Mouse (Mus musculus) stomach, embryonic 14.5 days (tissue): ENCODE results near the gene Rcbtb2. TPM values are rescaled to one million over a fixed set of nuclear protein-coding genes. Genes with fewer than 3 reads are reported as not detected.

ENCODE experiments used
- ATAC-seq: fragments of 200-750 bp; cut with Nextera tagmentation; 2 replicates; pipeline ENCODE4 v1.8.0; 2017; ENCODE audit warnings: low read depth, moderate TSS enrichment; ENCODE audit not compliant: insufficient number of reproducible peaks, insufficient read depth, low FRiP score
- H3K27ac ChIP-seq: fragments of 300-500 bp; sonication (generic); 2 replicates; pipeline ENCODE4 v1.5.1; 2014; ENCODE audit warnings: mild to moderate bottlenecking, low read length, moderate library complexity, mixed read lengths
- H3K27me3 ChIP-seq: fragments of 300-500 bp; sonication (generic); 2 replicates; pipeline ENCODE4 v1.6.1; 2014; ENCODE audit warnings: low read length, control low read depth, mixed read lengths; ENCODE audit not compliant: control insufficient read depth, insufficient read depth
- H3K36me3 ChIP-seq: fragments of 300-500 bp; sonication (generic); 2 replicates; pipeline ENCODE4 v1.6.1; 2014; ENCODE audit warnings: mild to moderate bottlenecking, control low read depth, low read length, moderate library complexity, mixed read lengths; ENCODE audit not compliant: control insufficient read depth, insufficient read depth
- H3K4me1 ChIP-seq: fragments of 300-500 bp; sonication (generic); 2 replicates; pipeline ENCODE4 v1.6.1; 2014; ENCODE audit warnings: low read length, control low read depth, mixed read lengths; ENCODE audit not compliant: control insufficient read depth, insufficient read depth
- H3K4me2 ChIP-seq: fragments of 300-500 bp; sonication (generic); replicated peaks from 2 replicates; pipeline ENCODE4 v1.6.1; 2014; ENCODE audit warnings: low read depth, low read length, control low read depth
- H3K4me3 ChIP-seq: fragments of 300-500 bp; sonication (generic); 2 replicates; pipeline ENCODE4 v1.5.1; 2014; ENCODE audit warnings: low read depth, low read length, control low read depth
- H3K9ac ChIP-seq: fragments of 300-500 bp; sonication (generic); replicated peaks from 2 replicates; pipeline ENCODE4 v1.6.1; 2014; ENCODE audit warnings: low read depth, mild to moderate bottlenecking, control low read depth, low read length, moderate library complexity, mixed read lengths
- H3K9me3 ChIP-seq: fragments of 300-500 bp; sonication (generic); 2 replicates; pipeline ENCODE4 v1.6.1; 2016; ENCODE audit warnings: low read depth, low read length, control low read depth; ENCODE audit not compliant: control insufficient read depth
- WGBS: fragments of 180-500 bp; shearing (Covaris S2); extraction: QIAGEN DNeasy Blood & Tissue Kit; methylation state at CpG from one replicate; pipeline ENCODE4 v1.1.7; 2014; 5-methylcytosine and 5-hydroxymethylcytosine counted together
- polyA plus RNA-seq: library from polyadenylated mRNA; unstranded; fragments of >200 nt; fragmentation: Nextera tagmentation; extraction: Ambion mirVana; gene quantifications from 2 replicates; pipeline ENCODE4 v1.2.1, GENCODE M21; 2014

The Rcbtb2 gene
- polyA plus RNA-seq, 1 experiment from 2014 or later: 106 TPM

DNA sequence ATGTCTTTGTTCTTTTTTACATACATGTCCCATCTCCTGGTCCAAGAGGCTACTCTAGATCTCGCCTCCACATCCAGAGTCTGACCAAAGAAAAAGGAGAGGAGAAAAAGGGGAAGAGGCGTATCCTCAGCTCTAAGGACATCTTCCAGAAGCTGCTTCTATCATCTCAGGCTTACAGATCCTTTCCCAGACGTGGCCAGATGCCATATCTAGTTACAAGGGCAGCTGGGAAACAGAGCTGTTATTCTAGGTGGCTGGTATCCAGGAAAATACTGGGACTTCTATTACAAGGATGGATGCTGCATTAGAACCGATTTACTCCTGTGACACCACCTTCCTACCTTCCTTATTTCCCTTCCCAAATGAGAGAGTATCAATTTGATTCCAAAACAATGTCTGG, 9.9 kb downstream of the Rcbtb2 start:
- no peaks in the 10 kb centered on the region for H3K27me3 ChIP-seq
- H3K9ac ChIP-seq: no peak overlapping the region
- no peak for ATAC-seq
- H3K4me3 ChIP-seq: no peak overlapping the region
- no peaks in the 10 kb centered on the region for H3K9me3 ChIP-seq
- no peaks in the 10 kb centered on the region for H3K4me1 ChIP-seq
- H3K36me3 ChIP-seq: no peaks in the 10 kb centered on the region
- WGBS: 77% methylated on average over 4 of the region's 4 CpGs
- no peak overlapping the region for H3K4me2 ChIP-seq
- no peak overlapping the region for H3K27ac ChIP-seq

DNA sequence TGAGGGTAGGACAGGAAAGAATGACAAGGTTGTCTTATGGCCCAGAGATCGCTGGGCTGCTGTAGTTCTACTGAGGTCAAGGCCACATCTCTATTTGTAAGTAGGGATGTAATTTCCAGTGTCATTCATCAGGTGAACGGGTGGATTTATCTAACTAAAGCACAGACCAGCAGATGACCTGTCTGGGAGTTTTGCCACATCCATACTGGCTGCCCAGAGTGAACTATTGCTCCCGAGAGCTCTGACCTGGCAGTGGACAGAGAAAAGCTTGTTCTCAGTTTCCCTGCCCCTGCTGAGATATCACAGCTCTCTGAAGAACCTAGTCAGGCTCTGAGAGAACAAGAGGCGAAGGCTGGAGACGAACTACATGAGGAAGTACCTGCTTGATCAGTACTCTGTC, 14.4 kb downstream of the Rcbtb2 start:
- H3K27ac ChIP-seq: no peak overlapping the region
- no peak overlapping the region for H3K4me3 ChIP-seq
- WGBS: 70% methylated on average over 5 of the region's 5 CpGs

DNA sequence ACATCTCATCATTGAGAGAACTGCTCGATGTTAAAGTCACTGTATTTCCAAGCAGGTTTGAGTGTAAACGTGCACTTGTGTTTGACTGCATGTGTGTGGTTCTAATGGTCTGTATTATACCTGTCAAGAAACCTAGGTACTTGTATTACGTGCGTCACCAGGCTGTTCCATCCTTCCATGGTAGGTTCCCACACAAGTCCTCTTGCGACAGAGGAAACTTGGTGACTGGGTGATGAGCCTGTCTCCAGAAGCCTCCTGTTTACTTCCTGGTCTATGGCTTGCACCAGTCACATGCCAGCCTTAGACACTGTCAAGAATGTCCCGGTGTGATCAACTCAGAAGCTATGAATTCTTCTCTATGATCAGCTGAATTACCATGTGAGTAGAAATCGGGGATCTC, 15.6 kb downstream of the Rcbtb2 start:
- Histone ChIP-seq H3K4me1 (no peaks in the 10 kb centered on the region), H3K36me3 (no peaks in the 10 kb centered on the region), H3K27me3 (no peaks in the 10 kb centered on the region), H3K9me3 (no peaks in the 10 kb centered on the region), H3K9ac (no peak overlapping the region), H3K27ac (no peak overlapping the region), H3K4me2 (no peak overlapping the region), H3K4me3 (no peak overlapping the region)
- WGBS: 87% methylated on average over 7 of the region's 7 CpGs
- no peak for ATAC-seq

More for the DNA sequence above, 14.4 kb downstream of the Rcbtb2 start:
- Histone ChIP-seq H3K9ac (no peak overlapping the region), H3K36me3 (no peaks in the 10 kb centered on the region), H3K4me1 (no peaks in the 10 kb centered on the region), H3K27me3 (no peaks in the 10 kb centered on the region), H3K9me3 (no peaks in the 10 kb centered on the region), H3K4me2 (no peak overlapping the region)
- no peak for ATAC-seq

DNA sequence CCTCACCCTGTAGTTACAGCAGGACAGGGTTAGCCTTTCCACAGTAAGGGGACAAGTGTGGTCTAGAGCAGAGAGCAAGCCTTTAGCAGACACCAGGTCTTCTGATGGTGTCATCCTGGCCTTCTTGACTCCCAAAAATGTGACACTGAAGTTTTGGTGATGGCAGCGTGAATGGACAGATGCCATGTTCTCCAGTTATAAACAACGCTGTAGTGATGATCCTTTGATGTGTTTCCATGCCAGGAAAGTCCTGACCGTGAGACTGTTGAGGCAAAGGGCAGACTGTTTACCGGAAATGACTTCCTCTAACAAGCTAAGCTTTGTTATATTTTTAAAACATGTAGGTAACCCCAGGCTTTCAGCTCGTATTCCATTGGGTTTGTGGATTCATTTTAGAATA, 17.0 kb downstream of the Rcbtb2 start:
- no peaks in the 10 kb centered on the region for H3K9me3 ChIP-seq
- H3K36me3 ChIP-seq: no peaks in the 10 kb centered on the region
- H3K9ac ChIP-seq: no peak overlapping the region
- WGBS: 65% methylated on average over 5 of the region's 5 CpGs
- no peak overlapping the region for H3K4me3 ChIP-seq
- no peak for ATAC-seq
- H3K27ac ChIP-seq: no peak overlapping the region
- no peaks in the 10 kb centered on the region for H3K27me3 ChIP-seq
- no peak overlapping the region for H3K4me2 ChIP-seq
- H3K4me1 ChIP-seq: peaks cover 7% of the 10 kb centered on the region; the same call in 1 of the 2 replicates

DNA sequence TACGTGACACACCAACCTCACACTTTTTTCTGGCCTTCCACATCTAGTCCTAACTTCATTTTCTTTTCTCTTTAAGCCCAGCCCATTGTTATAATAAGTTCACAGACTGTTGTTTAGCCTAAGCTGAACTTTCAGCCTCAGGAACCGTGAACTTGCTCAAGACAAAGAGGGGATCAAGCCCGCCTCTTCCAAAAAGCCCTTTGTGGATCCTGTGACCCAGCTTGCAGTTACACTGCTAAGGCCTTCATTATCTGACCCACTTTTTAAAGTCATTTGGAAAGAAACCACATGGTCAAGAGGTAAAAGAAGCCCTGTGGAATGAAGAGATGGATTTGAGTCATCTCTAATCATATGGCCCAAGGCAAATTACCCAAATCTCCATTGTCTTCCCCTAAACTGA, 19.0 kb downstream of the Rcbtb2 start:
- 66% methylated on average over 3 of the region's 3 CpGs for WGBS
- Histone ChIP-seq H3K4me2 (peak overlapping the region; percentile 86), H3K9me3 (no peaks in the 10 kb centered on the region), H3K4me1 (peaks cover 7% of the 10 kb centered on the region; the same call in 1 of the 2 replicates), H3K9ac (no peak overlapping the region), H3K27ac (peak overlapping the region; percentile 48; the same call in 1 of the 2 replicates), H3K27me3 (no peaks in the 10 kb centered on the region), H3K36me3 (no peaks in the 10 kb centered on the region), H3K4me3 (0 out of 2 replicates have a peak overlapping the region, but pooled peaks have one; percentile 77)
- no peak for ATAC-seq

DNA sequence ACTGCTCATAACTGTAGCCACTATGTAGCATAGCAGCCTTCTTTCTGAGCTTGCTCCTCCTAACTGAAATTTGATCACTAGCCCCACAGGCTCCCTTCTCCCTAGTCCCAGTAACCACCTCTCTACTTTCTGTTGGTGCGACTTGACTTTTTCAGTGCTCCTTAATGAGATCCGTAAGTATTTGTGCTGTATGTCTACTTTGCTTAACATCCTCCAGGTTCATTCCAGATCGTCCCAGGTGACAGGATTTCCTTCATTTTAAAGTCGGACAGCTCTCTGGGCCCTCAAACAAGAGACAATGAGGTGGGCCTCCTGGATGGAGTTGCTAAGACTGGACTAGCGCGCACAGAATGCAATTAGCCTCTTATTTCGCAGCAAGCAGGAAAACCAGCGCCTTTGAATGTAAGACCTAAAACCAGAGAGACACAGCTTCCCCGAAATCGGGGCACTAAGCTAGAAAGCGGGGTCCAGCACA, 19.6 kb downstream of the Rcbtb2 start:
- no peaks in the 10 kb centered on the region for H3K36me3 ChIP-seq
- peaks cover 7% of the 10 kb centered on the region; the same call in 1 of the 2 replicates for H3K4me1 ChIP-seq
- WGBS: 2% methylated on average over 11 of the region's 11 CpGs
- peak overlapping the region; percentile 95 for H3K9ac ChIP-seq
- no peaks in the 10 kb centered on the region for H3K9me3 ChIP-seq
- H3K27me3 ChIP-seq: no peaks in the 10 kb centered on the region
- peak overlapping the region; percentile 86 for H3K4me2 ChIP-seq
- peak overlapping the region; percentile 77 for H3K4me3 ChIP-seq
- no peak for ATAC-seq
- H3K27ac ChIP-seq: peak overlapping the region; percentile 99

DNA sequence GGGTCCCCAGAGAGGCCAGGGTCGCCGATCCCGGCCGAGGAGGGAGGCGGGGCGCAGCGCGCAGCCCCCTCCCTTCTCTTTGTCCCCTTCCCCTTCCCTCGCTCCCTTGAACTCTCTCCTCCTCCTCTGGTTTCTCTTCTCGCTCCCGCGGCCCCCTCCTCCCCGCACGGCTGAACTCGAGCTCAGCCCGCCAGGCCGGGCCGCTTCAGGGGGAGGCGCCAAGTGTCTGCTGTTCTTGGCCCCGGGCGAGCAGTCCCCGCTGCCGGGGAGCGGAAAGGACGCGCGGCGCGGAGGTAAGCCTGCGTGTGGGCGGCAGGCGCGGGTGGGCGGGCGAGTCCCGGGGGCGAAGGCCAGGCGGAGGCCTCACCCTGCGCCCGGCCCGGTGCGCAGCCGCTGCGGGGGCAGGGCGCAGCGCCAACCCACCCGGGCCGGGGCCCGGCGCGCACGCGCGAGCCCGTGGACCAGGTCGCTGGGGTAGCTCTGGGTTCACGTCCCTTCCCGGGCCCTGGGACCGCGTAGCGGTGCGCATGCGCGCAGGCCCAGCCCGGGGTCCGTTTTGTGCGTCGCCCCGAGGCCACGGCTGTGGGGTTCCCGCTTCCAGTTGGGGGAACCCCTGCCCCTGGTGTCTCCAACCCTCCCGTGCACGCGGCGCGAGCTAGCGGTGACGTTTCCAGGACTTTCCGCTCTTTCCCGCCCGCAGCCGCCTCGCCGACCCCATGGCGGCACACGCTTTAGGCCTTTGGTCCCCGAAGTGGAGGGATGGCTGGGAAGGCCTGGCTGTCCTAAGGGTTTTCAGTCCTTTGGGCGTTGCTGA, 20.3 kb downstream of the Rcbtb2 start:
- H3K36me3 ChIP-seq: no peaks in the 10 kb centered on the region
- peak; percentile 93 for ATAC-seq
- no peaks in the 10 kb centered on the region for H3K27me3 ChIP-seq
- peak overlapping the region; percentile 95 for H3K9ac ChIP-seq
- peak overlapping the region; percentile 86 for H3K4me2 ChIP-seq
- H3K4me3 ChIP-seq: peak overlapping the region; percentile 77
- H3K27ac ChIP-seq: peak overlapping the region; percentile 99
- no peaks in the 10 kb centered on the region for H3K9me3 ChIP-seq
- WGBS: under 1% methylated on average over 60 of the region's 88 CpGs
- H3K4me1 ChIP-seq: peaks cover 7% of the 10 kb centered on the region; the same call in 1 of the 2 replicates

DNA sequence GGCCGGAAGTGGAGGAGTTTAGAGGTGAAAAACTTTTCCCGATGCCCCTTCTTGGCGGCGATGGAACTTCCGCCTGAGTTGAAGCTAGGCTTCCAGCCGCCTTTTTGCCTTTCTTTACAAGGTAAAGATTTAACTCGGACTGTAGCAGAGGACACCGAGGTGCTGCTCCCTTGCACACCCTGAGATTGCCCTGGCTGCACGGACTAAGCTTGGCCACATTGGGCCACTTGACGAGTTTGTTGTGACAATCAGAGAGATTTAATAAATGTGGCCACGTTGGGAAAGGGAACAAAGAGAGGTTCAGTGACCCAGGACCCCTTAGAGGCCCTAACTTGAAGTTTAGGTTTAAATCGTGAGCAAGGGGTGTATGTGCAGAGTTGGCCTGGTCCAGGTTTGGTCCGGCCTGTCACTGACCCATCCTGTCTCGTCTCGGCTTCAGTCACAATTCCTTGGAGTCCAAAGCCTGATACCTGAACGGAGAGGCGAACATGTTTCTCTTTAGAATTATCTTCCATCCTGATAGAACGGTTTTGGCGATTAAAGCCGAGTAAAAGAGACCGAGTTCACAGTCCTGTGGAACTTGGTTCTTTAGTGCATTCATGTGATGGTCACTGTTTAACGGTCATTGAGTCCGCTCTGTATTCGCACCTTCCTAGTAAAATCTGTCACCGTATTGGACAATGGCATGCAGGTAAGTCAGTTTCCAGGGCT, 21.0 kb downstream of the Rcbtb2 start:
- Histone ChIP-seq H3K9ac (peak overlapping the region; percentile 95), H3K4me3 (peak overlapping the region; percentile 77), H3K9me3 (no peaks in the 10 kb centered on the region), H3K27ac (peak overlapping the region; percentile 99), H3K4me2 (peak overlapping the region; percentile 86), H3K27me3 (no peaks in the 10 kb centered on the region), H3K36me3 (no peaks in the 10 kb centered on the region), H3K4me1 (peaks cover 7% of the 10 kb centered on the region; the same call in 1 of the 2 replicates)
- ATAC-seq: peak; percentile 10; the same call in 1 of the 2 replicates
- 34% methylated on average over 25 of the region's 25 CpGs for WGBS
